Mouse (Mus musculus): ENCODE results near the gene Pitpnc1.

Pitpnc1 gene

DNA sequence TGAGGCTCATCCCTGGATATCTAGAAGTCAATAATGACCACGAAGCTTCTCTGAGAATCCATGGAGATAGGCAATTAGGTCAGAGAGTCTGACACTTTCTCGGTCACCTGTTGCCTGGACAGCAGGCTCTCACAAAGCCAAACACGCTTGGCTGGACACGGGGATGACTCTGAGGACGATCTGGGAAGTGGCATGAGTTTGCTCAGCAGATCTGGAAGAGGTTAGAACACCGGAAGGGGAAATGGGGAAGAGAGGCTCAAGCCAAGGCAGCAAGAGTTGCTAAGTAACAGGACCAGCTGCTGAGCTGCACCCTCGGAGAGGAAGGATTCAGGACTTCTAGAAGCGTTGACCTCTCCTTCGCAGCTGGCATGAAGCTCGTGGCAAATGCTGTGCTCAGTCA is 143.2 kb downstream of the Pitpnc1 start:
- DNase-seq (ENCODE audit: low spot score) = no peak

DNA sequence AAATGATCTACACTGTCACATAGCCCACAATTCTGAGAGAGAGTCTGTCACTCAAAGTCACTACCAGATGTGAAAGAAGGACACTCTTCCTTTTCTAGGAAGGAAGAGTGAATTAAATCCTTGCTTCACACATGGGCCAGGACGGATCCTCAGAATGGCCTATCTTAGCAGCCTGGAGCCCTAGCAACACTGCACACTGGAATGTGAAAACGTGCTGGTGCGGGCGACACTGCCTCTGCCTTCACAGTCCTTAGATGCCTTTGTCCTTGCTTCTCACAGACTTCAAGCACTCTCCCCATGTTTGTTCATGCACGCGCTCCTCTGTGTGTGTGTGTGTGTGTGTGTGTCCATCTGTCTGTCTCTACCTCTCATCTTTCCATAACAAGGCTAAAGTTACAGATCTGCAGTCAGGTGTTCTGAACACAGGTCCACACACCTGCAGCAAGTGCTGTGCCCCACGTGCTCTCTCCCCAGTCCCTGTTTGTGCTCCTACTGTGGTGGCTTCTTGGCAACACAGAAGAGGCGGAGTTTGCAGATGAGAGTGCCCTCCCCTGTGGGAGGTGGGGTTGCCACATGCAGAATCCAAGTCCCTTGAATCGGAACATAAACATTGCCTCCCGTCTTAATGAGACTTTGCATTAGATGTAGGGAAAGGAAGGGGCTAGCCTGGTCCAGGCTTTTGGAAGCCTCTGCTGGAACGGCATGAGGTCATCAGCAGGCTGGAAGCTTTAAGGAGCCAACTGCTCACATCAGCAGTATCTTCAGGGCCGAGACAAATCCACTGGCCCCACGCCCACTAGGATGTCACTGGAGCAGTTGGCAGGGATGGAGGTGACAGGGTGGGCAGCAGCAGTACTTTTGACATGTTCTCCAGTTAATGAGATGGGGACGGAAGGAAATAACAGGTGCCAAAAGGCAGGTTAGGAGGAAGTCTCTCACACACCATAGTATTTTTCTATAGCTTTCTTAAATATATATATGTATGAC is 144.5 kb downstream of the Pitpnc1 start:
- no peak for DNase-seq (ENCODE audit: low spot score)

DNA sequence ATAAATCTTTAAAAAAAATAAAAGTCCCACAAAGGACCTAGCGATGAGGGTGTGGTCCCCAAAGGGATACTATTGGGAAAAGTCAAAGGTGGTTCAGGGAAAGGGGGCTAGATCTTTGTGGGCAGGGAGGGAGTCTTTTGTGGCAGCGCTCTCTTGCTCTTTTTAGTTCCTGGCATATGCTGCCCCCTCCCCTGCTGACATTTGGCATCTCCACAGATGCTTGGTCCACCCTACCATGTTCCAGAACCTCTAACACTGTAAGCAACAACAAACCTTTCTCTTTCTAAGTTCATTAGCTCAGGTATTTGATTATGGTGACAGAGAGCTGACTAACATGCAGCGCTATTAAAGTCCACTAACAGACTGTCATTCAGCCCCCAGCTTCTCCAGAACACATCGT is 145.3 kb downstream of the Pitpnc1 start:
- no peak for DNase-seq (ENCODE audit: low spot score)

DNA sequence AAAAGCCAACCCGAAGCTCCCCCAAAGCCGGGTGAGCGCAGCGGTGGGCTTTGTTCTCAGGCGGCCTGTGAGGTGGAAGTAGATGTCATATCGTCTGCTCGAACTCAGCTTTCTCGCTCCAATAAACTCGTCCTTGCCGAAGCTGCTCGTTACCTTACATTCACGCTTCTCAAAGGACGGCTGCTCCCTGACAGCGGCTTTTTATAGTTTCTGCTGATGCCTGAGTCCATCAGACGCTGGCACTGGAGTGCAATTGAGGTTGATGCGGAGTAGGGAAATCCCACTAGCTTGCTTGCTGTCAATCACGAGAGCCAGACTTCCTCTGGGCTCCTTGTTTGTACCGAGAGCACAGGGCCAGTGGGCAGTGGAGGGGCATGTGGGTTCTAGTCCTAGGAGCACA is 147.3 kb downstream of the Pitpnc1 start:
- no peak for DNase-seq (ENCODE audit: low spot score)

DNA sequence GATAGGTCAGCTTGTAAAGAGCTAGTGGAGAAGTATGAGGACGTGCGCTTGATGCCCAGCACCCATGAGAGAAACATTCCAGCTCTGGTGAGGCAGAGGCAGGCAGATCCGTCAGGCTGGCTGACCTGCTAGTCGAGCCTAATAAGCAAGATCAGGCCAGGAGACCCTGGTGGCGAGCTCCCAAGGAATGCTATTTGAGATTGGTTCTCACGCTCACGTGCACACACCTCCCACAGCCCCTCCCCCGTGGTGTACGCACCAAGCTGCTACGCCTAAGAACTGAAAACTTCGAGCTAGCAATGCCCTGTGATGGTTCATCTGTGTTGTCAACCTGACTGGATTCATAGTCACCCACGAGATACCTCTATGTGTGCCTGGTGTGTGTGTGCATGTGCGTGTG is 148.3 kb downstream of the Pitpnc1 start:
- no peak for DNase-seq (ENCODE audit: low spot score)

DNA sequence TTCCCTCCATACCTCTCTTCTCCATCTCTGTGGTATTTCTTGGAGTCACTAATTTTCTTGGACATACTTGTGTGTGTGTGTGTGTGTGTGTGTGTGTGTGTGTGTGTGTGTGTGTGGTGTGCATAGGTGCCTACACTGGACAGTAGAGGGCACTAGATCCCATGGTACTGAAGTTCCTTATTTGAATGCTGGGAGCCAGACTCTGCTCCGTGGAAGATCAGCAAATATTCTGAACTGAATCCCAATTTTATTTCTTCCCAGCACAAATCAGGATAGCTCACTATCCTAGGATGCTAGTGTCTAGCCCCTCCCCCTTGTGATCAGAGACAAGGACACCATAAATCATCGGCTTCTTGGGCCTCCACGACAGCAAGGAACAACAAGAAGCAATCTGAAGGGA is 148.7 kb downstream of the Pitpnc1 start:
- no peak for DNase-seq (ENCODE audit: low spot score)

DNA sequence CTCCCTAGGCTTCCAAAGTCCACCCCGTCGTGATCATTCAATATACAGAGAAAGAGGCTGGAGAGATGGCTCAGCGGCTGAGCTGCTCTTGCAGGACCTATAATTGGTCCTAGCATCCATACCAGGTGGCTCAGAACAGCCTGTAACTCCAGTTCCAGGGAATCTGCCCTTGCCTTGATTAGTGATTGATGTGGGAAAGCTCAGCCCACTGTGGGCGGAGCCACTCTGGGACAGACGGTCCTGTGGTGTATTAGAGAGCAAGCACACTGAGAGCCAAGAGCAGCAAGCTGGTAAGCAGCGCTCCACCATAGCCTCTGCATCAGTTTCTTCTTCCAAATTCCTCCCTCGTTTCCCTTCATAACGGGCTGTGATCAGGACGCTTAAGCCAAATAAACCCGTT is 150.6 kb downstream of the Pitpnc1 start:
- no peak for DNase-seq (ENCODE audit: low spot score)

DNA sequence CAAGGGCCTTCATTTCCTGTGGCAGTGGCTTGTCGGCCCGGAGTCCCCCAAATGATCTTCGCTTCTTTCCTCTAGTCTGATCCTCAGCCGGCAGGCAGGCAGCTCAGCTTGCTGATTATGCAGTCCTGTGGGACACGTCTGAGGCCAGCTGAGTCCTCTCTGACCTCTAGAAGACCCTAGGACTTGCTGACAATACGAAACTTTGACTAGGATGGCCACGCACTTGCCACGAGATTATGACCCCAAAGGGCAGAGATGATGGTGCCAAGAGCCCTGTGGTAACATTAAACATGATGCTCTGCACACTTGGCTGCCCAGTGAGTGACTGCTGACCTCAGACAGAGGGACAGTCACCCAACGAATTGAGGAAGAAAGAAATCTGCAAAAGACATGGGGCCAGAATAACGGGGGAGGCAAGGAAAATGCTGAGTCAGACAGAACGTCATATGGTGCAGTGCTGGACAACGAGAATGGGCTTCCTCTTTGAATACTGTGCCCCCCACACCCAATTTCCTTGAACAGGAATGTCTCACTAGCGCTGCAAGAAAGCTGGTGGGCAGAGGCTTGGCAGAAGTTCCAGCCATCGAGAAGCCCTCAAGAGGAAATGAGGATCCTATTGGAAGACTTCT is 152.7 kb downstream of the Pitpnc1 start:
- no peak for DNase-seq (ENCODE audit: low spot score)

DNA sequence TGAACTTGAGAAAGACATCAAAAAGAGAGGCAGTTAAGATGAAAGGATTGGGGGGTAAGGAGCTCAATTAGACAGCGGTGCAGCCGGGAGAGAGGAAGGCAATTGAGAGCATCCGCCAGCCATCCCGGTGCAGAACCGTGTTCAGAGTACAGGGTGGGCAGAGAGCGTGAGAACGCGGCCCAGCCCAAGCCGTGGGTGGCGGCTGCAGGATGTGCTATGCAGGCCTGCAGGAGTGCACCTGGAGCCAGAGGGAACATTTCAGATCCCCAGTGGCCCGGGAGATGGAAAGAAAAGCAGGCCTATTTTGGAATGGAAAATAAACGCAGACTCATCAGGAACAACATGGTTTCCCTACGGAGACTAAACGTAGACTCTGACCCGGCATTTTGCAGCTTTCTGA is 155.0 kb downstream of the Pitpnc1 start:
- no peak for DNase-seq (ENCODE audit: low spot score)

DNA sequence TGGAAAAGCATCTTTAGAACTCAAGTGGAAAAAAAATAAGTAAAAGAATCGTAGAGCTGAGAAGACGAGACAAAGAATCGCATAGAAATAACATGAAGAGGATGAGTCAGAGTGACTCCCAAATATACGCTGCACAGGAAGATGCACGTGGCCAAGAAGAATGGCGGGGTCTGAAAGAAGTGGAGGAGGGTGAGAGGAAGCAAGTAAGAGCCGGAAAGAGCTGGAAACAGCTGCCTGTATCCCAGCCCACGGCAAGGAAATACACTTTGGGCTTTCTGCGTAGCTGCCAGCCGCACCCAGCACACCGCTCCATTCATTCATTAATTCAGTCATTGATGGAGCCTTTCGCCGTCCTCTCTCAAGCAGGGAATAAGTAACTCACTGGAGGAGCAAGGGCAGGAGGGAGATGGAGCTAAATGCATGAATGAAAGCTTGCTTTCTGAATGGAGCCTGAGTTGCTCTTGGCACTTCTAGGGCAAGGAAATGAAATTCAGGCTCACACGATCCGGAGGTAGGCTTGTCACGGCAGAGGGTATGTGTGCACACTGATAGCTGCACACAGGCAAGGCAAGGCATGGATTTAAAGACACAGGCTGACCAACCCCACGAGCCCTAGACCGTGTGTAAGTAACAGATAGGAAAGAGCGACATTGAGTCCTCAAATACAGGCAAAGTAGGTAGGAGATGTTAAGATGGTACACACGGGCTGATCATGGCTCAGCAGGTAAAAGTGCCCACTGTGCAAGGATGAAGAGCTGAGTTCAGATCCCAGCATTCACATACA is 160.0 kb downstream of the Pitpnc1 start:
- no peak for DNase-seq (ENCODE audit: low spot score)

DNA sequence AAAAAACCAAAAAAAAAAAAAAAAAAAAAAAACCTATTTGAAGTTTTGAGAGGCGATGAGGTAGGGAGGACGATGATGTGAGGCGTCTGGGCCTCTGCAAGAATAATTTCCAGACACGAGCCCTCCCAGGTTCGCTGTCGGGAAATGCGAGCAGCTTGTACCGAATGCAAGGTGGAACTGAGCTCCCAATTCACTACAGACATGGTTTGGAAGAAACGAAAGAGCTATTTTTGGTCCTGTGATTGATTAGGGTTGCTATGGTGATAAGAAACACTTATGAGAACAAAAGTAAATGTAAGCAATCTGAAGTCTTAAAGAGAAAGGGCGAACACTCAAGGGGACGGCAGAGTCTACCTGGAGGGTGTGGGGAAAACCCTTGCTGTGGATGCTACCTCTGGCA is 164.3 kb downstream of the Pitpnc1 start:
- DNase-seq (ENCODE audit: low spot score) = no peak

DNA sequence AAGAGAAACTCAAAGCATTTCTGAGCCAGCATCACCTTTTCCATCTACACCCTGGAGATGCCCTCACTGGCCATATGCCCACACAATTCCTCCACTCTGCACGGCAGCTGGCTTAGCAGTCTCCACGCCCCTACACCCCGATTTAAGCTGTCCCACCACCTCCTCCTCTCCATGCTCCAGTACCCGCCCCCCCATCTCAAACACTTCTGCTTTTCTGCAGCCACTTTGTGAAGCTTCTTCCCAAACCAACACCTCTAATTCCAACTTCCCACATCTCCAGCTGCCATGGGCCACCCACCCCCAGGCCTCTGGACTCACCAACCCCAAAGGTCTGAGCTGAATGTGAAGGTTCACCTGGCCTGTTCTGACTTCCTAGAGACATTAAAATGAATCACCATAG is 168.4 kb downstream of the Pitpnc1 start:
- DNase-seq (ENCODE audit: low spot score) = no peak

DNA sequence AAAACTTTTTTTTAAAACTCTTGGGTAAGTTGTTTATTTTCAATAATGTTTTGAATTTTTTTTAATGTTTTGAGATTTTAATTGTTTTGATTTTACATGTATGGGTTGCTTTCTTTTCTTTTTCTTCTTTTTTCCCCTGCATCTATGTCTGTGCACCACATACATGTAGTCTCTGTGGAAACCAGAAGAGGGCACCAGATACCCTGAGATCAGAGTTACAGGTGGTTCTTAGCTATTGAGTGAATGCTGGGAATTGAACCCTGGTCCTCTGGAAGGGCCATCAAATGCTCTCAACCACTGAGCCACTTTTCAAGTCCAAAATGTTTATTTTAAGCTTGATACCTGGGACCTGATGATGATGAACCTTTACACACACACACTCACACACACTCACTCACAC is 170.3 kb downstream of the Pitpnc1 start:
- no peak for DNase-seq (ENCODE audit: low spot score)

DNA sequence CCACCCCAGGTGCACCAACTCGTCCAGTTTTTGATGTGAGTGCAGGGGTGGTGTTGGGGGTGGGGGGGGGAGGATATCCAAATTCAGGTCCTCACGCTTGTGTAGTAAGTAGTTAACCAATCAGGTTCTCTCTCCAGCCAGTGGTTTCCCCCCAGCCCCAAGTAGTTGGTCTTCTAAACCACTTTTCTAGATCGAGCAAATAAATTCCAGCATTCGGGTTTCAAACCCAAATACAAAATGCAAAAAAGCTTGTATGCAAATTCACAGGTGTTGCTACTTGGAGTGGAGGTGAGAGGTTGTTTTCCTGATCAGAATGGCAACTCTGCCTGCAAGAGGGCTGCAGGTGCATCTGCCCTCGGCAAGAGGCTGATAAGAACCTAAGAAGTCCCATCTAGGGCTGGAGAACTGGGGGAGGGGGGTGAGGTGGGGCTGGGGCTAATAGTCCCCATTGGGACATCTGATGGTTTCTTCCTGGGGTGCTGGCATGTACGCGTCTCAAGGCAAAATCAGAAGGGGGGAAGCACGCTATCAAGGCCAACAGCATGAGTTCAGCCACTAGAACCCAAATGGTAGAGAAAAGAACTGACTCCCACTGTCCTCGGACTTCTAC is 170.9 kb downstream of the Pitpnc1 start:
- no peak for DNase-seq (ENCODE audit: low spot score)

DNA sequence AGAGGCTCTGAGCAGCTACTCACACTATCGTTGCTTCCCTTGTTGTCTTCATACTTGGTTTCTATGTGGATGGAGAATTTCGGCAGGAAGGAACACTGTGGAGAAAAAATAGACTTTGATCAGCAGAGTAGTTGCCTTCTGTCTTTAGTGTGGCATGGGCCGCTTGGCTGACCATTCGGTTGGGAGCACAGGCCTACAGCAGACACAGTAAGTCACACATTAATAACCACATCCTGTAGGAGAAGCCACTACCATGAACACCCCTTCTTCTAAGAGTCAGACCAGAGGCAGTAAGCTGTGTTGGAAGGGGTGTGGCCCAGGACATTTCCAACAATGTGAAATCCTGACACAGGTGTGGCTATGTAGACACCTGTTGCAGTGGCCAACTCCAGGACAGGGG is 174.3 kb downstream of the Pitpnc1 start:
- DNase-seq (ENCODE audit: low spot score) = no peak

DNA sequence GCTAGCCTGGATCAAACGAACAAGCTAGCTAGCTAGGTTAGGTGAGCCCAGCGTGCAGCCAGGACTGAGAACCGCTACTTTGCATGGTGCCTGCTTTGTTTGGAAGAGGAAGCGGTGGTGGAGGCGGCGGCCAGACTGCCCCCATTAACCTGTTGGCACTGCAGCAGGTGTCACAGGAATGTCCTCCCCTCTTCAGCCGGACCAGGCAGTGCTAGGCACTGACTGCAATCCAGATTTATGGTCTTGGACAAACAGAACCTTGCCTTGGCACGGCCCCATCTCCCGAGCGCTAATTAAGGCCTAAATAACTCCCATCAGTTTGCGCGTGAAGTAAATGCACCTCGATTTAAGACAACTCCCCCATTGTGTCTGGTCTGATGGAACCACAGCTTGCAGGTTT is 178.5 kb downstream of the Pitpnc1 start:
- no peak for DNase-seq (ENCODE audit: low spot score)

DNA sequence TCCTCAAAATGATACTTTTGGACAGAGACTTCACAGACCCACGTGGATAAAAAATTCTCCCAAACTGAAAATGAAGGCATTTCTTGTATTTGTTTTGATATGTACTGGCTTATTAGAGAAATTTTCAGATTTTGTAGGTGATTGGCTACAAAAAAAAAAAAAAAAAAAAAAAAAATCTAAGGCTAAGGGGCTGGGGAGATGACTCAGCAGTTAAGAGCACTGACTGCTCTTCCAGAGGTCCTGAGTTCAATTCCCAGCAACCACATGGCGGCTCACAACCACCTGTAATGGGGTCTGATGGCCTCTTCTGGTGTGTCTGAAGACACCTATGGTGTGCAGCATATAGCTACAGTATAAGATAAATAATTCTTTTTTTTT is 182.3 kb downstream of the Pitpnc1 start:
- no peak for DNase-seq (ENCODE audit: low spot score)

DNA sequence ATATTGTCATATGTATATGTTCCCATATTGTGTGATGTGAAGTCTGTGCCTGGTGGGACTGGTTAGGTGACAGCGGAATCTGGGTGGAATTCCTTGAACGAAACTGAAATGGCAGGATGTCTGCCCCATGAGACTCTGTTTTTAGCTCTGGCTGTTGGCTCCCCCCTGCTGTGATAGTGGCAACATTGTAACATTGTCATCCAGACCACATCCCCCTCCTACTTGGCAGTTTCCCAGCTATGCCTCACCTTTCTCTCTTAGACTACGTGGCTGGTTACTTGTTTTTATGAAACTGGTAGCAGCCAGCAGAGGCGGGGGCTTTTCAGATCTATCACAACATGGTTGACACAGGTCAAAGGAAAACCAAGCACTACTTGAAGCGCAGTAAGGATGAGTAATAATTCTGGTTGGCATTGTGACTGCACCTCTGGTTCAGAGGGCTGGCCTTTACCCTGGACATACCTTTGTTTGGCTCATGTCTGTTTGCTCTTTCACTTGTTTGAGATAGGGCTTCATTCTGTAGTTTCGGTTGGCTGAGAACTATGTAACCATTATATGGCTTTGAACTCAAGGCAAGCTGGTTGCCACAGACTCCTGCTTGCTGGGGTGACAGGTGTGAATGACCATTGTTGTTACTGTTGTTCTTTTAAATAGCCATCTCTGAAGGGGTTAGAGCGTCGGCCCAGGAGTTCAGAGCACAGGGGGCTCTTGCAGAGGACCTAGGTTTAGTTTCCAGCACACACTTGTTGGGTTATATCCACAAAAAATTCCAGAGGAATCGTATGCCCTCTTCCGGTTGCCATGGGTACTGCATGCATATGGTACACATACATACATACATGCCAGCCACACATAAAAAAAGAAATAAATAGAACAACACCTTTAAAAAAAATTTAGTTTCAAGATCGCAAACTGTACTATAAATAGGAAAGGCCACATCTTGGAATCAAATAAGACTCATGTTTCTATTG is 183.0 kb downstream of the Pitpnc1 start:
- no peak for DNase-seq (ENCODE audit: low spot score)

DNA sequence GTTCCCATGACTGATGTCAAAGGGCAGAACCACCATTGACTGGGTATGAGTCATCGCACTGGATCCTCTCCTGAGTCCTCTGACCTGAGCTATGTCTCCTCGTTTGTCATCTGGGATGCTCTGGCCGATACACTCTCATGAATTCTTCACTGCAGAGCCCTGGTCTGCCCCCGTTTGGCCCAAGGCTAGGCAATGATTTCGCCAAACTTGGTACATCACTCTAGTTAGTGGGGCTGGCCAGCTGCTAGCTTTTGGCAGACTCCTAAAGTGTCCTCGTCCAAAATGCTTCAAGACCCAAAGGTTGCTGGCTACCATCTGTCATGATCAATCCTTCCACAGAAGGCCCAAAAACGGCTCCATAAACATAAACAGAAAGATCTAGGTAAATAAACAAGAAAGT is 184.8 kb downstream of the Pitpnc1 start:
- no peak for DNase-seq (ENCODE audit: low spot score)

DNA sequence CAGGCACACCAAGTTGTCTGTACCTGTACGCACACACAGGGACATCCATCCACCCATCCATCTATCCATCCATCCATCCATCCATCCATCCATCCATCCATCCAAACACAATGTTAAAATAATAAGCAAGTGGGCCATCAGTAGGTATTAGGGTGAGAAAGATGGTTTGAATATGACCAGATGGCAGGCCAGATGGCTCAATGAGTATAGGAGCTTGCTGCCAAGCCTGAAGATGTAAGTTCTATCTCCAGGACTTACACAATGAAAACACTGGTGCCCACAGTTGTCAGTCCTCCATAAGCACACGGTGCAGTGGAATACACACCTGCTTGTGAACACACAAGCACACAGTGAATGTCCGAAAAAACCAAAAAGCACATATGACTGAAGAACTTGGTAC is 186.9 kb downstream of the Pitpnc1 start:
- DNase-seq (ENCODE audit: low spot score) = no peak

DNA sequence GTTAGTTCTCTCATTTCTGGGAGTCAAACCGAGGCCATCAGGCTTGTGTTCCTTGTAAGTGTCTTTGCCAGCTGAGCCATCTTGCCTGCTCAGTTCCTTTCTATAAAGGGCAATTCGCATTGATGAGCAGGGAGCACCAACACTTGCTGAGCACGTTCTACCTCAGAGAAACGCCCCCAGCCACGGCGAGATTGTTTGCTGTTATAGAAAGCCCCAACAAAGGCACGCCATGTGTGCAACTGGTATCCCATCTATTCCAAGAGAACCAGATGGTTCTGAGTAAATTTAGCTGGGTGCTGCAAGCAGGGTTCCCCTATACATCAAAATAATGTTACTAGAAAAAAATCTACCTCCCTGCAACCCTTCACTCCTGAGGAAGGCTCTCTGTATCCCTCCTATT is 188.0 kb downstream of the Pitpnc1 start:
- DNase-seq (ENCODE audit: low spot score) = no peak
